Mouse (Mus musculus) embryonic fibroblast, embryonic 13.5 days (primary cell): ENCODE data around the gene Ank2. TPM values are rescaled to one million over a fixed set of nuclear protein-coding genes. Genes with fewer than 3 reads are reported as not detected.

Experiments used
- H3K27ac ChIP-seq: 2 replicates; pipeline ENCODE4 v1.5.1; 2012; ENCODE audit warnings: low read length, control low read depth, inconsistent platforms; ENCODE audit not compliant: insufficient read depth
- H3K4me1 ChIP-seq: 2 replicates; pipeline ENCODE4 v1.6.1; 2011; ENCODE audit warnings: low read length; ENCODE audit not compliant: control insufficient read depth, insufficient read depth
- H3K4me3 ChIP-seq: 2 replicates; pipeline ENCODE4 v1.5.1; 2011; ENCODE audit warnings: mild to moderate bottlenecking, control low read depth, low read length; ENCODE audit not compliant: insufficient read depth
- CTCF ChIP-seq: IDR thresholded peaks from 2 replicates; pipeline ENCODE4 v1.5.1; 2011; ENCODE audit warnings: mild to moderate bottlenecking, control low read depth, low read length, moderate library complexity, borderline replicate concordance; ENCODE audit not compliant: insufficient read depth
- POLR2A ChIP-seq: IDR thresholded peaks from 2 replicates; pipeline ENCODE4 v1.6.1; 2011; ENCODE audit warnings: low read depth, mild to moderate bottlenecking, control low read depth, low read length, moderate library complexity
- polyA plus RNA-seq: library from polyadenylated mRNA; stranded (reverse); fragments of >200 nt; gene quantifications from 2 replicates; pipeline ENCODE4 v1.2.4, GENCODE M21; 2011; ENCODE audit warnings: low read depth; ENCODE audit not compliant: missing spikeins, insufficient read length

Gene Ank2
- polyA plus RNA-seq, 1 experiment, result 53.8 TPM

GRCm38 (mm10) chr3:127087574-127087973, 411.6 kb downstream of the Ank2 start:
- no peak for TF ChIP-seq POLR2A
- no peak overlapping the region for H3K4me3 ChIP-seq
- no peak overlapping the region for H3K27ac ChIP-seq
- H3K4me1 ChIP-seq, result no peaks in the 10 kb centered on the region

- no peak for TF ChIP-seq POLR2A
- no peak for TF ChIP-seq CTCF
- Histone ChIP-seq H3K4me1 (no peaks in the 10 kb centered on the region), H3K4me3 (no peak overlapping the region), H3K27ac (no peak overlapping the region)
Measured at GRCm38 (mm10) chr3:127086834-127087506, 412.2 kb downstream of the Ank2 start.

GRCm38 (mm10) chr3:127077369-127077768, 421.8 kb downstream of the Ank2 start:
- peaks cover 2% of the 10 kb centered on the region; the same call in 1 of the 2 replicates for H3K4me1 ChIP-seq
- TF ChIP-seq POLR2A, result no peak
- no peak for TF ChIP-seq CTCF
- no peak overlapping the region for H3K27ac ChIP-seq
- no peak overlapping the region for H3K4me3 ChIP-seq

GRCm38 (mm10) chr3:127075531-127076280, 423.4 kb downstream of the Ank2 start:
- Histone ChIP-seq H3K27ac (no peak overlapping the region), H3K4me1 (peaks cover 2% of the 10 kb centered on the region; the same call in 1 of the 2 replicates), H3K4me3 (no peak overlapping the region)
- TF ChIP-seq CTCF (no peak), POLR2A (no peak)

- H3K27ac ChIP-seq, result no peak overlapping the region
- no peak for TF ChIP-seq POLR2A
- TF ChIP-seq CTCF, result no peak
- no peak overlapping the region for H3K4me3 ChIP-seq
- H3K4me1 ChIP-seq, result peaks cover 2% of the 10 kb centered on the region; the same call in 1 of the 2 replicates
Measured at GRCm38 (mm10) chr3:127071471-127071870, 427.7 kb downstream of the Ank2 start.

GRCm38 (mm10) chr3:127063654-127064386, 435.3 kb downstream of the Ank2 start:
- TF ChIP-seq POLR2A (no peak), CTCF (no peak)
- Histone ChIP-seq H3K4me1 (peaks cover 9% of the 10 kb centered on the region), H3K4me3 (no peak overlapping the region), H3K27ac (peak overlapping the region; percentile 92)

GRCm38 (mm10) chr3:127059671-127060070, 439.5 kb downstream of the Ank2 start:
- H3K4me3 ChIP-seq, result no peak overlapping the region
- TF ChIP-seq CTCF, result no peak
- TF ChIP-seq POLR2A, result no peak
- peaks cover 4% of the 10 kb centered on the region for H3K4me1 ChIP-seq
- no peak overlapping the region for H3K27ac ChIP-seq

- H3K4me1 ChIP-seq, result peaks cover 3% of the 10 kb centered on the region
- no peak overlapping the region for H3K27ac ChIP-seq
- TF ChIP-seq CTCF, result no peak
- no peak for TF ChIP-seq POLR2A
- no peak overlapping the region for H3K4me3 ChIP-seq
Measured at GRCm38 (mm10) chr3:127041288-127041687, 457.9 kb downstream of the Ank2 start.

GRCm38 (mm10) chr3:127038570-127038969, 460.6 kb downstream of the Ank2 start:
- H3K4me1 ChIP-seq, result peaks cover 12% of the 10 kb centered on the region
- H3K27ac ChIP-seq, result no peak overlapping the region
- H3K4me3 ChIP-seq, result no peak overlapping the region
- TF ChIP-seq CTCF (no peak), POLR2A (no peak)
